Mouse (Mus musculus): ENCODE measurements at regions not wholly inside any gene's neighbourhood (a gene's known extent, or its start where the extent isn't known, plus 50 kb on each side); places are given as distances from the start of the nearest gene placed in this dataset.

DNA sequence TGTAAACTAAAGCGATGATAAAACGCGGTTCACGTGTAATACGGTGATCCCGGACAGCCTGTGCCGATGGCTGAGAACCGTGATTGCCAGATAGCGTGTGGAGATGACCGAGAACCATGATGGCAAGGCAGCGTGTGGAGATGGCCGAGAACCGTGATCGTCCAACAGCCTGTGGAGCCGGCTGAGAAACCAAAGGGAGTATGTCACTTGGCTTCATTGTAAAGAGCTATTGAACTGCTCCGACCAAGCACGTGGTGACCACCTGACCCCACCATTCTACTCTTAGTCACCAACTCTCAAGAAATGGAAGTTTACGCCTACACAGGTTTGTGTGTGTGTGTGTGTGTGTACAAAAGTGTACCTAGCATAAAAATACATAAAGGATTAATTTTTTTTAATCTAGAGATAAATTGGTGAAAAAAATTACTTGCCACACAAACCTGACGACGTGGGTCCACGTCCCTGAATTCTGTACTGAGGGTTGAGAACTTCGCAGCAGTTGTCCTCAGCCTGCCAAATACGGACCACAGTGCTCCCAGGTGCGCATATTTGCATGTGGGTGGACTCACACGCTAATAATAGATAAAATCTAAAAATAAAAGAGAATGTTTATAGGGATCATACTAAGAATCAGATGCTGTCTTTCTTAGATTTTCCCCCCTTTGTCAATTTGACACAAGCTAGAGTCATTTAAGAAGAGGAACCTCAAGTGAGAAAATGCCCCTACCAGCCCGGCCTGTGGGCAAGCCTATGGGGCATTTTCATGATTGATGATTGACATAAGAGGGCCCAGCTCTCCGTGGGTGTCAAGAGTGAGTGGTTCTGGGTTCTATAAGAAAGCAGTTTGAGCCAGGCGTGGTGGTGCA is 56.6 kb upstream of the Mef2a start:
- no peak for DNase-seq (ENCODE audit: low read depth)

GRCm38 (mm10) chr7:67428388-67428787 is 55.7 kb upstream of the Mef2a start:
- DNase-seq (ENCODE audit: low read depth) = no peak

DNA sequence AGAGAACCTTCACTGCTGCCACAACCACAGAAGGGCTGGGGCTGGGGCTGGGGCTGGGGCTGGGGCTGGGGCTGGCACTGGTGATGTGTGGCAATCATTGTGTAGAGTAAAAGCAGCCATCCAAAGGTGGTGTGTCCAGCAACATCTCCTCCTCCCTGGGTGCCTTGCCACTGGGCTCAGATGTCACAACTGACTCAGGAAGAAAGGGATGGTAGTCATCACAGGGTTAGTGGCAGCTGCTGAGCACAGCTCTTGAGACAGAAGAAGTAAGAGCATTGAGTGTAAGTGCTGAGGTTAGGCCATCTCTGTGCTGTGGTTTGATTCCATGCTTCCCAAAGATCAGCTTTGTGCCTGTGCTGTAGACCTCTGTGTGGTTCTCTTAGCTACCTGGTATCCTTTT is 53.4 kb upstream of the Mef2a start:
- no peak for DNase-seq (ENCODE audit: low read depth)

DNA sequence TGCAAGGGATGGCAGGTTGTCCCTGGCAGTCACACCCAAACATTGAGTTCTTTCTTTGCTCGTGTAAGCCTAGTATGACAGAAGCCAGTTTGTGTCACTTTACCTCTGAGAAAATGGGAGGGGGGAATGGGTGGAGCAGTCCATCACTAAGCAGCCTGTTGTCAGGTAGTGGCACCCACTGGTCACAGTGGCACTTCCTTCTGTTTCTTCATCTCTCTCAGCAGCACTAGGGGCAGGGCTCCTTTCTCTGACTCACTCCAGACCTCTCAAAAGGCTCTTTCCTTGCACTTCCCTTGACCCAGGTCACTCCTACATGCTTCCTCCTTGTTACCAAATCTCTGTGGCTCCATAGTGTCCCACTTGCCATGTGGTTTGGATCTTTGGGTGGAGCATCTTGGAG is 52.9 kb upstream of the Mef2a start:
- no peak for DNase-seq (ENCODE audit: low read depth)

GRCm38 (mm10) chr7:67424810-67425485 is 52.3 kb upstream of the Mef2a start:
- no peak for DNase-seq (ENCODE audit: low read depth)

All from fibroblast of lung, adult 2 months (primary cell).